Mouse (Mus musculus): ENCODE data around the gene Pbsn. TPM values are rescaled to one million over a fixed set of nuclear protein-coding genes. Genes with fewer than 3 reads are reported as not detected.
"Not testable (repeated sequence)": the region's sequence is repeated elsewhere in the genome, so short reads cannot be mapped to it uniquely, and the experiment has no call there.

The Pbsn gene
- not detected in 2 replicates for total RNA-seq (2015)
- total RNA-seq (2017), result not detected in 2 replicates

GRCm38 (mm10) chrX:77853523-77853922 lies at the start of gene Pbsn:
Gene Pbsn (minus strand): TSS chrX:77853623.
- no peak for ATAC-seq (ENCODE audit: poor library complexity, severe bottlenecking)

- ATAC-seq (ENCODE audit: poor library complexity, severe bottlenecking), result not testable (repeated sequence)
These were observed 26.6 kb upstream of the Pbsn start for GRCm38 (mm10) chrX:77880033-77880432.

GRCm38 (mm10) chrX:77864458-77864857 lies 11.0 kb upstream of the Pbsn start, which contains the start of gene Gm14744:
Gene Gm14744 (plus strand): TSS chrX:77864758.
- not testable (repeated sequence) for ATAC-seq (ENCODE audit: poor library complexity, severe bottlenecking)

GRCm38 (mm10) chrX:77812031-77812430 lies 41.4 kb downstream of the Pbsn start:
- no peak for ATAC-seq (ENCODE audit: poor library complexity, severe bottlenecking)

GRCm38 (mm10) chrX:77810608-77811206 lies 42.7 kb downstream of the Pbsn start:
- peak; percentile 93 for ATAC-seq (ENCODE audit: poor library complexity, severe bottlenecking)

GRCm38 (mm10) chrX:77808602-77809001 lies 44.8 kb downstream of the Pbsn start:
- ATAC-seq (ENCODE audit: poor library complexity, severe bottlenecking), result peak; percentile 78

GRCm38 (mm10) chrX:77802293-77802692 lies 51.1 kb downstream of the Pbsn start:
- peak; percentile 65 for ATAC-seq (ENCODE audit: poor library complexity, severe bottlenecking)

GRCm38 (mm10) chrX:77801543-77801942 lies 51.9 kb downstream of the Pbsn start:
- ATAC-seq (ENCODE audit: poor library complexity, severe bottlenecking), result peak; percentile 70

GRCm38 (mm10) chrX:77799554-77799953 lies 53.9 kb downstream of the Pbsn start:
- no peak for ATAC-seq (ENCODE audit: poor library complexity, severe bottlenecking)

- no peak for ATAC-seq (ENCODE audit: poor library complexity, severe bottlenecking)
These were observed 55.6 kb downstream of the Pbsn start for GRCm38 (mm10) chrX:77797801-77798200.

GRCm38 (mm10) chrX:77796916-77797315 lies 56.5 kb downstream of the Pbsn start:
- no peak for ATAC-seq (ENCODE audit: poor library complexity, severe bottlenecking)

GRCm38 (mm10) chrX:77796238-77796835 lies 57.1 kb downstream of the Pbsn start, which contains the start of gene Prkx:
Gene Prkx (minus strand): TSS chrX:77796278.
- peak; percentile 51 for ATAC-seq (ENCODE audit: poor library complexity, severe bottlenecking)

GRCm38 (mm10) chrX:77795858-77796174 lies 57.6 kb downstream of the Pbsn start:
- ATAC-seq (ENCODE audit: poor library complexity, severe bottlenecking), result peak; percentile 83

GRCm38 (mm10) chrX:77794962-77795857 lies 58.2 kb downstream of the Pbsn start:
- peak; percentile 37 for ATAC-seq (ENCODE audit: poor library complexity, severe bottlenecking)

GRCm38 (mm10) chrX:77788675-77789074 lies 64.7 kb downstream of the Pbsn start:
- ATAC-seq (ENCODE audit: poor library complexity, severe bottlenecking), result no peak

Other genes with a start within 250 kb of the Pbsn start
- 77.6 and 86.5 TPM in 2 replicates for gene Prkx, start 57.3 kb downstream of the Pbsn start, total RNA-seq (2015)
- gene Prkx, start 57.3 kb downstream of the Pbsn start, total RNA-seq (2017), result 43.4 and 45.0 TPM in 2 replicates
- gene Gm14744, start 11.1 kb upstream of the Pbsn start, total RNA-seq (2015), result not detected in 2 replicates
- not detected in 2 replicates for gene Gm14744, start 11.1 kb upstream of the Pbsn start, total RNA-seq (2017)
- not detected in 2 replicates for gene 5430402E10Rik, start 71.4 kb upstream of the Pbsn start, total RNA-seq (2015)
- not detected in 2 replicates for gene 5430402E10Rik, start 71.4 kb upstream of the Pbsn start, total RNA-seq (2017)
- gene Obp1a, start 237.8 kb upstream of the Pbsn start, total RNA-seq (2015), result not detected in 2 replicates
- gene Obp1a, start 237.8 kb upstream of the Pbsn start, total RNA-seq (2017), result not detected in 2 replicates

Data from megakaryocyte, adult 5-6 weeks (primary cell).